Mouse (Mus musculus): ENCODE measurements at regions not wholly inside any gene's neighbourhood (a gene's known extent, or its start where the extent isn't known, plus 50 kb on each side); places are given as distances from the start of the nearest gene placed in this dataset.

GRCm38 (mm10) chr14:78363123-78363522 is 55.3 kb upstream of the Tnfsf11 start:
- Histone ChIP-seq H3K79me2 (ENCODE audit: control insufficient read depth, insufficient read depth) (no peaks in the 10 kb centered on the region), H3ac (ENCODE audit: control insufficient read depth, insufficient read length) (no peak overlapping the region), H3K4me3 (no peak overlapping the region), H3K27me3 (ENCODE audit: control insufficient read depth, insufficient read depth, insufficient read length) (no peaks in the 10 kb centered on the region), H3K36me3 (ENCODE audit: control insufficient read depth, insufficient read depth) (no peaks in the 10 kb centered on the region), H3K4me2 (ENCODE audit: low read depth) (no peak overlapping the region)
- TF ChIP-seq USF1 (IDR thresholded peaks at IDR 0.05; ENCODE audit: low read depth) (no peak), TCF3 (IDR thresholded peaks at IDR 0.05; ENCODE audit: insufficient read length, low read depth) (no peak), E2F4 (IDR thresholded peaks at IDR 0.05; ENCODE audit: insufficient read depth) (no peak), MYOD1 (IDR thresholded peaks at IDR 0.05; ENCODE audit: control insufficient read depth in 1 of 3, insufficient read length in 2 of 3, low read depth in 2 of 3) (no peak), POLR2A (IDR thresholded peaks at IDR 0.05; ENCODE audit: insufficient read length, low read depth) (no peak), MYOG (IDR thresholded peaks at IDR 0.05; ENCODE audit: control insufficient read depth in 1 of 3, insufficient read depth in 1 of 3, insufficient read length in 2 of 3, low read depth in 2 of 3) (no peak), CEBPB (IDR thresholded peaks at IDR 0.05; ENCODE audit: insufficient read depth, poor library complexity, severe bottlenecking) (no peak), REST (IDR thresholded peaks at IDR 0.05; ENCODE audit: insufficient read depth, insufficient read length) (no peak), MAX (IDR thresholded peaks at IDR 0.05; ENCODE audit: low read depth) (no peak)

Measured in myocyte (in vitro differentiated cells).